Mouse (Mus musculus): ENCODE measurements around the gene Ppp2r5c. TPM values are rescaled to one million over a fixed set of nuclear protein-coding genes. Genes with fewer than 3 reads are reported as not detected.

Gene Ppp2r5c
- total RNA-seq (2021) = 102 and 107 TPM in 2 replicates
- long read RNA-seq, experiment 1, full-length matches to known transcripts = 31 of 69 reads
- long read RNA-seq, experiment 1, partial matches to known transcripts = 12 of 69 reads
- long read RNA-seq, experiment 1, other reads (novel, unspliced or antisense) = 26 of 69 reads
- long read RNA-seq, experiment 2, full-length matches to known transcripts = 21 of 36 reads
- long read RNA-seq, experiment 2, partial matches to known transcripts = 2 of 36 reads
- long read RNA-seq, experiment 2, other reads (novel, unspliced or antisense) = 13 of 36 reads

- peak; percentile 99 for DNase-seq
Observed at GRCm38 (mm10) chr12:110446290-110447170, at the start of gene Ppp2r5c. TSS of gene Ppp2r5c (plus strand) at chr12:110447120.

GRCm38 (mm10) chr12:110398351-110398750 lies 48.6 kb upstream of the Ppp2r5c start:
- DNase-seq = peak; percentile 85

- DNase-seq = no peak
Observed at GRCm38 (mm10) chr12:110399161-110399560, 47.8 kb upstream of the Ppp2r5c start.

- DNase-seq = no peak
Observed at GRCm38 (mm10) chr12:110400936-110401335, 46.0 kb upstream of the Ppp2r5c start.

GRCm38 (mm10) chr12:110401871-110402270 lies 45.0 kb upstream of the Ppp2r5c start:
- DNase-seq = no peak

GRCm38 (mm10) chr12:110416244-110416643 lies 30.7 kb upstream of the Ppp2r5c start:
- peak; percentile 45 for DNase-seq

- peak; percentile 33 for DNase-seq
Observed at GRCm38 (mm10) chr12:110417023-110417986, 29.6 kb upstream of the Ppp2r5c start.

- DNase-seq = peak; percentile 63
Observed at GRCm38 (mm10) chr12:110417987-110418734, 28.8 kb upstream of the Ppp2r5c start.

- peak; percentile 65 for DNase-seq
Observed at GRCm38 (mm10) chr12:110418735-110419350, 28.1 kb upstream of the Ppp2r5c start.

GRCm38 (mm10) chr12:110419879-110420278 lies 27.0 kb upstream of the Ppp2r5c start:
- no peak for DNase-seq

GRCm38 (mm10) chr12:110421361-110421760 lies 25.6 kb upstream of the Ppp2r5c start:
- DNase-seq = no peak

- DNase-seq = no peak
Observed at GRCm38 (mm10) chr12:110424008-110424704, 22.8 kb upstream of the Ppp2r5c start.

- DNase-seq = no peak
Observed at GRCm38 (mm10) chr12:110426417-110427010, 20.4 kb upstream of the Ppp2r5c start.

GRCm38 (mm10) chr12:110429340-110429973 lies 17.5 kb upstream of the Ppp2r5c start:
- DNase-seq = no peak

GRCm38 (mm10) chr12:110429990-110430389 lies 16.9 kb upstream of the Ppp2r5c start:
- DNase-seq = no peak

GRCm38 (mm10) chr12:110431805-110432204 lies 15.1 kb upstream of the Ppp2r5c start:
- DNase-seq = peak; percentile 63

- no peak for DNase-seq
Observed at GRCm38 (mm10) chr12:110436638-110437366, 10.1 kb upstream of the Ppp2r5c start.

GRCm38 (mm10) chr12:110437367-110437703 lies 9.6 kb upstream of the Ppp2r5c start:
- peak; percentile 44 for DNase-seq
